Mouse (Mus musculus) forebrain, postnatal 0 days (tissue): ENCODE results near the gene Wdr70. TPM values are rescaled to one million over a fixed set of nuclear protein-coding genes. Genes with fewer than 3 reads are reported as not detected.

Source experiments
- ATAC-seq: fragments of 200-750 bp; cut with Nextera tagmentation; 2 replicates; pipeline ENCODE4 v1.8.0; 2017; ENCODE audit warnings: mild to moderate bottlenecking, moderate library complexity
- DNase-seq: peaks from one replicate; pipeline ENCODE4 v3.0.0-alpha.2; 2015
- H3K27ac ChIP-seq: fragments of 300-500 bp; sonication (generic); 2 replicates; pipeline ENCODE4 v1.5.1; 2014; ENCODE audit warnings: low read depth, mild to moderate bottlenecking, antibody characterized with exemption, low read length, moderate library complexity, mixed read lengths
- H3K27me3 ChIP-seq: fragments of 300-500 bp; sonication (generic); 2 replicates; pipeline ENCODE4 v1.6.1; 2014; ENCODE audit warnings: mild to moderate bottlenecking, low read length, mixed read lengths; ENCODE audit not compliant: insufficient read depth
- H3K36me3 ChIP-seq: fragments of 300-500 bp; sonication (generic); 2 replicates; pipeline ENCODE4 v1.6.1; 2014; ENCODE audit warnings: mild to moderate bottlenecking, moderate library complexity; ENCODE audit not compliant: insufficient read depth
- H3K4me1 ChIP-seq: fragments of 300-500 bp; sonication (generic); 2 replicates; pipeline ENCODE4 v1.6.1; 2014; ENCODE audit warnings: antibody characterized with exemption; ENCODE audit not compliant: insufficient read depth
- H3K4me2 ChIP-seq: fragments of 300-500 bp; sonication (generic); 2 replicates; pipeline ENCODE4 v1.6.1; 2014; ENCODE audit warnings: low read depth, mild to moderate bottlenecking, moderate library complexity
- H3K4me3 ChIP-seq: fragments of 300-500 bp; sonication (generic); 2 replicates; pipeline ENCODE4 v1.5.1; 2014; ENCODE audit warnings: low read depth, low read length, mixed read lengths
- H3K9ac ChIP-seq: fragments of 300-500 bp; sonication (generic); 2 replicates; pipeline ENCODE4 v1.6.1; 2014; ENCODE audit warnings: mild to moderate bottlenecking
- H3K9me3 ChIP-seq: fragments of 300-500 bp; sonication (generic); 2 replicates; pipeline ENCODE4 v1.6.1; 2016; ENCODE audit warnings: low read length
- CTCF ChIP-seq: sonication (generic); IDR thresholded peaks from 2 replicates; pipeline ENCODE4 v1.5.1; 2016; ENCODE audit warnings: antibody characterized with exemption, control low read depth, low read depth
- WGBS: fragments of 180-500 bp; shearing (Covaris S2); extraction: QIAGEN DNeasy Blood & Tissue Kit; methylation state at CpG from one replicate; pipeline ENCODE4 v1.1.7; 2014; 5-methylcytosine and 5-hydroxymethylcytosine counted together
- polyA plus RNA-seq: library from polyadenylated mRNA; unstranded; fragments of >200 nt; fragmentation: Nextera tagmentation; extraction: Ambion mirVana; gene quantifications from 2 replicates; pipeline ENCODE4 v1.2.1, GENCODE M21; 2015
- total RNA-seq: library from RNA; depleted of rRNA; stranded (reverse); fragments of >200 nt; gene quantifications from 2 replicates; pipeline ENCODE4 v1.2.3, GENCODE M21; 2014

Gene Wdr70
- total and polyA plus RNA-seq, 2 experiments from 2014 or later, result 66.8 to 71.3 TPM

GRCm38 (mm10) chr15:7976775-7977174 is 122.2 kb downstream of the Wdr70 start:
- TF ChIP-seq CTCF, result no peak
- Histone ChIP-seq H3K27me3 (no peaks in the 10 kb centered on the region), H3K9ac (no peak overlapping the region), H3K4me1 (no peaks in the 10 kb centered on the region), H3K9me3 (no peaks in the 10 kb centered on the region), H3K36me3 (no peaks in the 10 kb centered on the region), H3K27ac (no peak overlapping the region), H3K4me2 (no peak overlapping the region), H3K4me3 (no peak overlapping the region)
- WGBS, result 35% methylated on average over 9 of the region's 9 CpGs
- DNase-seq, result no peak
- ATAC-seq, result no peak

GRCm38 (mm10) chr15:7974368-7974767 is 124.6 kb downstream of the Wdr70 start:
- Histone ChIP-seq H3K4me1 (no peaks in the 10 kb centered on the region), H3K9ac (no peak overlapping the region), H3K27ac (no peak overlapping the region), H3K4me2 (no peak overlapping the region), H3K27me3 (no peaks in the 10 kb centered on the region), H3K36me3 (no peaks in the 10 kb centered on the region), H3K9me3 (no peaks in the 10 kb centered on the region), H3K4me3 (no peak overlapping the region)
- DNase-seq (no peak), ATAC-seq (no peak)
- TF ChIP-seq CTCF, result peak; percentile 34
- 88% methylated on average over 8 of the region's 8 CpGs for WGBS

GRCm38 (mm10) chr15:7972528-7972927 is 126.5 kb downstream of the Wdr70 start:
- H3K36me3 ChIP-seq, result no peaks in the 10 kb centered on the region
- no peak for TF ChIP-seq CTCF
- H3K4me2 ChIP-seq, result no peak overlapping the region
- WGBS, result 56% methylated on average over 5 of the region's 5 CpGs
- no peak overlapping the region for H3K27ac ChIP-seq
- H3K27me3 ChIP-seq, result no peaks in the 10 kb centered on the region
- no peaks in the 10 kb centered on the region for H3K4me1 ChIP-seq
- ATAC-seq, result peak; percentile 61
- H3K4me3 ChIP-seq, result no peak overlapping the region
- H3K9me3 ChIP-seq, result no peaks in the 10 kb centered on the region
- DNase-seq, result peak; percentile 39
- H3K9ac ChIP-seq, result no peak overlapping the region

- Histone ChIP-seq H3K9ac (no peak overlapping the region), H3K27me3 (no peaks in the 10 kb centered on the region), H3K4me1 (no peaks in the 10 kb centered on the region), H3K27ac (no peak overlapping the region), H3K36me3 (no peaks in the 10 kb centered on the region), H3K9me3 (no peaks in the 10 kb centered on the region), H3K4me2 (no peak overlapping the region), H3K4me3 (no peak overlapping the region)
- WGBS, result 73% methylated on average over 6 of the region's 6 CpGs
- ATAC-seq, result no peak
- TF ChIP-seq CTCF, result no peak
- DNase-seq, result no peak
Measured at GRCm38 (mm10) chr15:7962786-7963185, 136.2 kb downstream of the Wdr70 start.

GRCm38 (mm10) chr15:7961489-7961888 is 137.5 kb downstream of the Wdr70 start:
- no peak for TF ChIP-seq CTCF
- H3K9me3 ChIP-seq, result no peaks in the 10 kb centered on the region
- no peaks in the 10 kb centered on the region for H3K36me3 ChIP-seq
- H3K4me2 ChIP-seq, result no peak overlapping the region
- no peaks in the 10 kb centered on the region for H3K27me3 ChIP-seq
- DNase-seq (no peak), ATAC-seq (no peak)
- H3K9ac ChIP-seq, result no peak overlapping the region
- H3K27ac ChIP-seq, result no peak overlapping the region
- no peaks in the 10 kb centered on the region for H3K4me1 ChIP-seq
- H3K4me3 ChIP-seq, result no peak overlapping the region
- WGBS, result 21% methylated on average over 2 of the region's 2 CpGs

- no peak for DNase-seq
- Histone ChIP-seq H3K36me3 (no peaks in the 10 kb centered on the region), H3K27me3 (no peaks in the 10 kb centered on the region), H3K4me2 (no peak overlapping the region), H3K4me1 (no peaks in the 10 kb centered on the region), H3K9me3 (no peaks in the 10 kb centered on the region), H3K27ac (no peak overlapping the region), H3K4me3 (no peak overlapping the region), H3K9ac (no peak overlapping the region)
- ATAC-seq, result no peak
- TF ChIP-seq CTCF, result no peak
- 81% methylated on average over 1 of the region's 1 CpGs for WGBS
Measured at GRCm38 (mm10) chr15:7956899-7957298, 142.1 kb downstream of the Wdr70 start.

- ATAC-seq (no peak), DNase-seq (no peak)
- 97% methylated on average over 7 of the region's 7 CpGs for WGBS
- TF ChIP-seq CTCF, result no peak
- H3K27ac ChIP-seq, result no peak overlapping the region
- no peak overlapping the region for H3K9ac ChIP-seq
- H3K4me2 ChIP-seq, result no peak overlapping the region
- H3K4me1 ChIP-seq, result no peaks in the 10 kb centered on the region
- H3K27me3 ChIP-seq, result no peaks in the 10 kb centered on the region
- no peak overlapping the region for H3K4me3 ChIP-seq
- no peaks in the 10 kb centered on the region for H3K36me3 ChIP-seq
- no peaks in the 10 kb centered on the region for H3K9me3 ChIP-seq
Measured at GRCm38 (mm10) chr15:7950561-7950960, 148.4 kb downstream of the Wdr70 start.

- no peak overlapping the region for H3K4me3 ChIP-seq
- 69% methylated on average over 3 of the region's 3 CpGs for WGBS
Measured at GRCm38 (mm10) chr15:7941690-7942089, 157.3 kb downstream of the Wdr70 start.

More at GRCm38 (mm10) chr15:7941690-7942089, 157.3 kb downstream of the Wdr70 start:
- no peaks in the 10 kb centered on the region for H3K9me3 ChIP-seq
- no peaks in the 10 kb centered on the region for H3K27me3 ChIP-seq
- no peak overlapping the region for H3K27ac ChIP-seq
- TF ChIP-seq CTCF, result no peak
- no peak overlapping the region for H3K4me2 ChIP-seq
- no peaks in the 10 kb centered on the region for H3K4me1 ChIP-seq
- H3K9ac ChIP-seq, result no peak overlapping the region
- DNase-seq (no peak), ATAC-seq (no peak)
- no peaks in the 10 kb centered on the region for H3K36me3 ChIP-seq
